Mouse (Mus musculus) forebrain, embryonic 16.5 days (tissue): ENCODE data around the gene Nckap5l. TPM values are rescaled to one million over a fixed set of nuclear protein-coding genes. Genes with fewer than 3 reads are reported as not detected.

Source experiments
- ATAC-seq: fragments of 200-750 bp; cut with Nextera tagmentation; 2 replicates; pipeline ENCODE4 v1.8.0; 2017; ENCODE audit warnings: mild to moderate bottlenecking, moderate library complexity
- H3K27ac ChIP-seq: fragments of 300-500 bp; sonication (generic); 2 replicates; pipeline ENCODE4 v1.5.1; 2014; ENCODE audit warnings: low read length, control low read depth
- H3K27me3 ChIP-seq: fragments of 300-500 bp; sonication (generic); replicated peaks from 2 replicates; pipeline ENCODE4 v1.6.1; 2014; ENCODE audit warnings: low read length; ENCODE audit not compliant: control insufficient read depth, insufficient read depth
- H3K36me3 ChIP-seq: fragments of 300-500 bp; sonication (generic); 2 replicates; pipeline ENCODE4 v1.6.1; 2014; ENCODE audit not compliant: control insufficient read depth, insufficient read depth
- H3K4me1 ChIP-seq: fragments of 300-500 bp; sonication (generic); replicated peaks from 2 replicates; pipeline ENCODE4 v1.6.1; 2014; ENCODE audit warnings: low read length; ENCODE audit not compliant: control insufficient read depth, insufficient read depth
- H3K4me2 ChIP-seq: fragments of 300-500 bp; sonication (generic); 2 replicates; pipeline ENCODE4 v1.6.1; 2014; ENCODE audit warnings: mild to moderate bottlenecking, low read length, control low read depth
- H3K4me3 ChIP-seq: fragments of 300-500 bp; sonication (generic); replicated peaks from 2 replicates; pipeline ENCODE4 v1.5.1; 2014; ENCODE audit warnings: mild to moderate bottlenecking, low read length, control low read depth
- H3K9ac ChIP-seq: fragments of 300-500 bp; sonication (generic); replicated peaks from 2 replicates; pipeline ENCODE4 v1.6.1; 2014; ENCODE audit warnings: low read depth, low read length, control low read depth
- H3K9me3 ChIP-seq: fragments of 300-500 bp; sonication (generic); 2 replicates; pipeline ENCODE4 v1.6.1; 2016; ENCODE audit warnings: low read length; ENCODE audit not compliant: control insufficient read depth
- WGBS: fragments of 180-500 bp; shearing (Covaris S2); extraction: QIAGEN DNeasy Blood & Tissue Kit; methylation state at CpG from one replicate; pipeline ENCODE4 v1.1.7; 2014; 5-methylcytosine and 5-hydroxymethylcytosine counted together
- polyA plus RNA-seq: library from polyadenylated mRNA; unstranded; fragments of >200 nt; fragmentation: Nextera tagmentation; extraction: Ambion mirVana; gene quantifications from 2 replicates; pipeline ENCODE4 v1.2.1, GENCODE M21; 2015

Gene Nckap5l
- polyA plus RNA-seq, 1 experiment from 2014 or later: 12.5 TPM

DNA sequence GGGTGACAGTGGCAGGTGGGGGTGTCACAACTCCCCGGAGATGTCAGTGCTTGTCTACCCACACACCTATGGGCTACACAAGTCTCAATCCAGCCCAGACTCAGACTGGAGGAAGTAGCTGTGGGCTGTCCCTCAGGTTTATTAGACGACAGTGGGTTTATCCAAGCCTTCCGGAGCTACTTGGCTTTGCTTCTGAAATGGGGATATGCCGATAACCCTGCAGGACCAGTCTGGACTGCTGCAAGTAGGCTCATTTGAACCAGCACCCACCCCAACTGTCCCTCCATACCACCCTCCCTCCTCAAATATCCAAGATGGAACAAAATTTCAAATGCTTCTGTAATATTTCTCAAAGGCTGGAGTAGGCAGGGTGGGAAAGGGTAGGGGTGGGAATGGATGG is 40.8 kb upstream of the Nckap5l start:
- Histone ChIP-seq H3K36me3 (no peaks in the 10 kb centered on the region), H3K4me2 (no peak overlapping the region), H3K9me3 (no peaks in the 10 kb centered on the region), H3K9ac (no peak overlapping the region), H3K4me1 (peaks cover 22% of the 10 kb centered on the region), H3K27ac (no peak overlapping the region), H3K27me3 (0 out of 2 replicates have a peak, but pooled peaks cover 3% of the 10 kb centered on the region), H3K4me3 (no peak overlapping the region)
- ATAC-seq: no peak
- 80% methylated on average over 4 of the region's 4 CpGs for WGBS

DNA sequence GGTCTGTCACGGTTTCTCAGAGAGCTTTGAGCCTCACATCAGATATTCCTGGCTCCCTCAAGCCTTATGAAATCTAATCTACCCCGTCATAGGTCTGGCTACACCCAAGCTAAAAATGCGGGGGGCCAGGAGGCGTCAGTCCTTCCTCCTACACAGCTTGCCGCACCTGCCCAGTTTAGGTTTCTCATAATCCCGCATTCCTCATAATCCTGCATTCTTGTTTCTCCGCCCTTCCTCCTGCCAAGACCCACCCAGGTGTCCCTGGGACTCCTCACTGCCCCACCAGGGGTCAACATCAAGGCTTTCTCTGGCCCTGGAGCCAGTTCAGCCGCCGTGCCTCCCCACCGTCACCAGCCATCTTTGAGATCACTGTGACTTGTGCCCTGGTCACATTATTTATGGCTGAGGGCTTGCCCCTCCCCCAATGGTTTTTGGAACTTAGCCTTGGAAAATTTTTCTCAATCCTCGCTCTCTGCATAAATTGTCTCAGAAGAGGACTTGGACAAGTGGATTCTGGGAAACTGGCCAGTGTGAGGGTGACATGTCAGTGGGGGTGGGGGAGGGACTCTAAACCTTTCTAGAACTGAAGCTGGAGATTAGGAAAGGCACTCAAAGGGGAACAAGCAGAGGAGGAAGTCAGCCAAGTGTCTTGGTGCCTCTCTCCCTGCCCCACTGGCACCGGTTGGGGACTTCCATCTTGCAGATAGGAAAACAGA is 40.1 kb upstream of the Nckap5l start:
- H3K4me2 ChIP-seq: no peak overlapping the region
- 47% methylated on average over 12 of the region's 12 CpGs for WGBS
- H3K9ac ChIP-seq: peak overlapping the region; percentile 29; the same call in 1 of the 2 replicates
- peak; percentile 22; the same call in 1 of the 2 replicates for ATAC-seq
- no peak overlapping the region for H3K27ac ChIP-seq
- H3K4me1 ChIP-seq: peaks cover 22% of the 10 kb centered on the region
- H3K27me3 ChIP-seq: 0 out of 2 replicates have a peak, but pooled peaks cover 3% of the 10 kb centered on the region
- H3K9me3 ChIP-seq: no peaks in the 10 kb centered on the region
- H3K4me3 ChIP-seq: no peak overlapping the region
- H3K36me3 ChIP-seq: no peaks in the 10 kb centered on the region

DNA sequence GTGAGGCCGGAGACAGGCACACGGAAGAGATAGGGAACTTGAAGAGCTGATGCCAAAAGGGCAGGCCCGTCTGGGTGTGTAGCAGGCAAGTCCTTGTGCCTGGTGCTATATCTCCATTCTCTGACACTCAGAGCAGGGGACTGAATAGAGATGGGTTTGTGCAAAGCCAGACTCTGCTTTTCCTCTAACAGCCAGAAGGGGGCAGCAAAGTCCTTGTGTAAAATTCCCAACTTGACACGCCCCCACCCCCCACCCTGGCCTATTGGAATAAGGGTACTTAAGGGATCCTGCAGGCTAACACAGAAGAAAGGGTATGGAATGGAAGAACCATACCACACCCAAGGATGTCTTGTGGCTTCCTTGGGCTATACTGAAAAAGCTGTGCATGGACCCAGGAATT is 39.5 kb upstream of the Nckap5l start:
- Histone ChIP-seq H3K4me3 (no peak overlapping the region), H3K36me3 (no peaks in the 10 kb centered on the region), H3K9me3 (no peaks in the 10 kb centered on the region), H3K4me1 (peaks cover 16% of the 10 kb centered on the region), H3K4me2 (no peak overlapping the region), H3K27ac (no peak overlapping the region), H3K9ac (peak overlapping the region; percentile 29; the same call in 1 of the 2 replicates), H3K27me3 (0 out of 2 replicates have a peak, but pooled peaks cover 3% of the 10 kb centered on the region)
- 12% methylated on average over 4 of the region's 4 CpGs for WGBS
- ATAC-seq: peak; percentile 73

DNA sequence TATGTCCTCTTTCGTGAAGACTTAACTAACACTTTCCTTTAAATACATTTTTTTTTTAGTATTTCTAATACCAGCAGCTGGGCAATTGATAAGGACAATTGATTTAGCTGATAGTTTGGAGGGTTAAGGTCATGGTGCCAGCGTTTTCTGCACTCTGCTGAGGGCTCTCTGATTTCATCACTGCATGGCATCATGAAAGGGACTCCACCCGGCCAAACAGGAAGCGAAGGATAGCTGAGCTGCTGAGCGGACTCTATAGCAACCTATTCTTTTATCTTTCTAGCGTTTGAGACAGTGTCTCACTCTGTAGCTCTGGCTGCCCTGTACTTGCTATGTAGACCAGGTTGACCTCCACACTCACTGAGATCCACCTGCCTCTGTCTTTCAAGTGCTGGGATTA is 27.2 kb upstream of the Nckap5l start:
- 75% methylated on average over 6 of the region's 6 CpGs for WGBS
- no peak overlapping the region for H3K9ac ChIP-seq
- H3K27me3 ChIP-seq: no peaks in the 10 kb centered on the region
- no peak overlapping the region for H3K27ac ChIP-seq
- no peak for ATAC-seq
- H3K9me3 ChIP-seq: no peaks in the 10 kb centered on the region
- H3K36me3 ChIP-seq: no peaks in the 10 kb centered on the region
- H3K4me1 ChIP-seq: no peaks in the 10 kb centered on the region
- H3K4me2 ChIP-seq: no peak overlapping the region
- no peak overlapping the region for H3K4me3 ChIP-seq

DNA sequence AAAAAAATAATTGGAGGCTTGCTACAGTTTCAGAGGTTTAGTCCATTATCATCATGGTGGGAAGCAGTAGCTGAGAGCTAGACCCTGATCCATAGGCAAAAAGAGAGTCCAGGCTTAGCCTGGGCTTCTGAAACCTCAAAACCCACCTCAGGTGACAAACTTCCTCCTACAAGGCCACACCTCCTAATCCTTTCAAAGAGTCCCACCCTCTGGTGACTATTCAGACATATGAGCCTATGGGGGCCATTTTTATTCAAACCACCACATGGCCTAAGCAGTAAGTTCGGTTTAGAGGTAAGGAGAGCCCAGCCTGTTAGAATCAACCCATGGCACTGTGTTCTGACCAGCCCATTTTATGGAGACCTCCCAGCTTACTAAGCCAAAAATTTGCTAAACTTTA is 18.3 kb upstream of the Nckap5l start:
- no peak overlapping the region for H3K4me3 ChIP-seq
- 74% methylated on average over 1 of the region's 1 CpGs for WGBS
- no peak for ATAC-seq
- no peaks in the 10 kb centered on the region for H3K36me3 ChIP-seq
- no peak overlapping the region for H3K27ac ChIP-seq
- H3K4me1 ChIP-seq: peaks cover 10% of the 10 kb centered on the region
- no peaks in the 10 kb centered on the region for H3K9me3 ChIP-seq
- no peak overlapping the region for H3K9ac ChIP-seq
- H3K27me3 ChIP-seq: no peaks in the 10 kb centered on the region; the same call in 1 of the 2 replicates
- H3K4me2 ChIP-seq: no peak overlapping the region

DNA sequence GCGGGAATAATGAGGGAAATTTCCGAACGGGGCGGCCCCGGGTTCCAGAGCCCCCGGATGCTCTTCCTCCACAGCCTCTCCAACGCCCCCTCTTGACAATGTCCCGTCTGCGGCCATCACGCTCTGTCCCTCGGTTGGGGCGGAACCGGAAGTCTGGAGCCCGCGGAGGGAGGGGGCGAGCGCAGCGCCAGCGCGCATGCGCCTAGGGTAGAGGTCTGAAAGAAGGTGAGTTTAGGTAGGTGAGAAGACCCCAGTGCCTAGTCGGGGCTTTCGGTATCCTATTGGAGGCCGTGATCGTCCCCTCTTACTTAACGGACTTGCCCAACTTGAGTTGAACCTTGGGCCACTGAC is 17.0 kb upstream of the Nckap5l start, which contains the start of gene Bcdin3d:
Bcdin3d (minus strand) TSS at position 155 of the 351 bp plus-strand sequence.
- Histone ChIP-seq H3K4me1 (peaks cover 10% of the 10 kb centered on the region), H3K36me3 (no peaks in the 10 kb centered on the region), H3K27me3 (no peaks in the 10 kb centered on the region; the same call in 1 of the 2 replicates), H3K27ac (peak within 1 kb of the TSS; percentile 89), H3K4me3 (peak within 1 kb of the TSS; percentile 96), H3K9ac (peak within 1 kb of the TSS; percentile 94), H3K9me3 (no peaks in the 10 kb centered on the region), H3K4me2 (peak within 1 kb of the TSS; percentile 83)
- ATAC-seq: peak; percentile 89
- WGBS: under 1% methylated on average over 26 of the region's 26 CpGs

DNA sequence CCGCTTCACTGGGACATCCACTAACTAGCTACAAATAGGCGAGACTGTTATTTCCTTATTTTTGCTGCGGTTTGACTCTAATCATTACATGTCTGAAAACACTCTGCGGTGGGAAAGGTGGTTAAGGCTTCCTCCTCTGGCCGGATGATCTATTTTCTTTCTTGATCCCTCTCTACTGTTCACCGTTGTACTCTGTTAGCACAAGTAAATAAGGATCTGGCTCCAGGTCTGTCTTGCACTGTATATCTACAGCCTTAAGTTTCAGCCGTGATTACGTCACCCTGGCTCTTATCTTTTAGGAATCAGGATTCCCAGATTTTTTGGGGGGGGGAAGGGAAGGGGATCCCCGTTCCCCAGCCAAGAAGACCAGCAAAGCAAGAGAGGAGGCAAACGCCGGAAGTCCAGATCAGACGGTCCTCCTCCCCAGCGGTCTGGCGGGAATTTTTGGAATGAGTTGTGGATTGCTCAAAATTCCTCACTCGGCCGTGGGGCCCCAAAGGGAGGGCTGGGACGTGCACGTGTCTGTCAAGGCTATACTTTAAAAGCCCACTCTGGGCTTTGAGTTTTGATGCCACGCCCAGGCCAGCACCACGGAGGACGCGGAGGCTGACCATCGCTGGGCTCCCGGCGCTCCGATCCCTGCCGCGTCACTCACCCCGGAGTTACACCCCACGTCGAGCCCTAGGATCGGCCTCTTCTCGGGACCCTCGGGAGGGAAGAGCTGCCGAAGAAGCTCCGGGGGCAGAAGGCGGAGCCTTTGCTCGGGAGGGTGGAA is 16.4 kb upstream of the Nckap5l start:
- Histone ChIP-seq H3K27ac (peak overlapping the region; percentile 89), H3K4me1 (peaks cover 10% of the 10 kb centered on the region), H3K4me2 (peak overlapping the region; percentile 83), H3K36me3 (no peaks in the 10 kb centered on the region), H3K9ac (peak overlapping the region; percentile 94), H3K27me3 (no peaks in the 10 kb centered on the region; the same call in 1 of the 2 replicates), H3K4me3 (peak overlapping the region; percentile 96), H3K9me3 (no peaks in the 10 kb centered on the region)
- WGBS: 6% methylated on average over 38 of the region's 38 CpGs
- ATAC-seq: peak; percentile 76

DNA sequence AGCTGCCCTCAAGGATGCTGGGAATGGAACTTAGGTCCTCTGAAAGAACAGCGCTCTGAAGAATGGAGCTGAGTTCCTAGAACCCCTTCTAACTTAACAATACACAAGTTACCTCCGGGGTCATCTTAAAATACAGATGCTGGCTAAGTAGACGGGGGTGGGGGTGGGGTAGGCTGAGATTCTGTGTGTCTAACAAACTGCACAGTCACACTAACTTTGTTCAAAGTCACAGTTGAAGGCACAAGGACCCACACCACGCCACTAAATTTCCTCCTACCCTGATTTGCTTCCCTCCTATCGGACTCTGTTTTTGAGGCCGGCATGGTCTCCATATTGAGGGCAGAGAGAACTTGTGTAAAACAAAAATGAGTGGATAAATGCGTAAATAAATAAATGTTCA is 15.4 kb upstream of the Nckap5l start:
- 90% methylated on average over 7 of the region's 7 CpGs for WGBS
- no peak for ATAC-seq
- H3K27me3 ChIP-seq: no peaks in the 10 kb centered on the region
- peaks cover 10% of the 10 kb centered on the region for H3K4me1 ChIP-seq
- no peak overlapping the region for H3K4me3 ChIP-seq
- H3K27ac ChIP-seq: no peak overlapping the region
- H3K36me3 ChIP-seq: no peaks in the 10 kb centered on the region
- no peak overlapping the region for H3K4me2 ChIP-seq
- H3K9me3 ChIP-seq: no peaks in the 10 kb centered on the region
- H3K9ac ChIP-seq: no peak overlapping the region

DNA sequence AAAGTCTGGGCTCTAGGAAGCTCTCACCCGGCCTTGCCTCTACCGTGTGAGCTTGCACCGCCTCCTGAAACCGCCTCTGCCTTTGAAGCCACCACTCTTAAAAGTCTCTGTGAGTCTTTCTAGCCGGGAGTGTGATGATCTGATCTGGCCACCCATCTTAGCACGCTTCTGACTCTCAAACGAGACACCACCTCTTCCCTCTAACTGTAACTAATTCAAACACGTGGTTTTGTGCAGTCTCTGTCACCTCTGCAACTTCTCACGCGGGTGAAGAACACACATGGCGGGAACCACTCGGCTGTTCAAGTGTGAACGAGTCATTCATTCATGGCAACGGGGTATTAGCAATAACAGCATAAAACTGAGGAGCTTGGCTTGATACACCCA is 14.1 kb upstream of the Nckap5l start:
- Histone ChIP-seq H3K27ac (no peak overlapping the region), H3K9me3 (no peaks in the 10 kb centered on the region), H3K36me3 (no peaks in the 10 kb centered on the region), H3K27me3 (no peaks in the 10 kb centered on the region), H3K4me1 (peaks cover 10% of the 10 kb centered on the region), H3K4me3 (no peak overlapping the region), H3K4me2 (no peak overlapping the region), H3K9ac (no peak overlapping the region)
- 82% methylated on average over 14 of the region's 14 CpGs for WGBS
- ATAC-seq: no peak
